Mouse (Mus musculus): ENCODE measurements at regions not wholly inside any gene's neighbourhood (a gene's known extent, or its start where the extent isn't known, plus 50 kb on each side); places are given as distances from the start of the nearest gene placed in this dataset.

- 97% methylated on average over 5 of the region's 5 CpGs for WGBS
- no peaks in the 10 kb centered on the region for H3K9me3 ChIP-seq (ENCODE audit: control insufficient read depth, low read length)
- H3K36me3 ChIP-seq (ENCODE audit: control insufficient read depth, insufficient read depth, low read length), result no peaks in the 10 kb centered on the region
- peaks cover 5% of the 10 kb centered on the region; the same call in 1 of the 2 replicates for H3K4me1 ChIP-seq (ENCODE audit: control insufficient read depth, insufficient read depth, low read length)
- no peak overlapping the region for H3K4me2 ChIP-seq (ENCODE audit: low read depth, low read length)
- ATAC-seq (ENCODE audit: low read depth), result no peak
- no peaks in the 10 kb centered on the region for H3K27me3 ChIP-seq (ENCODE audit: control insufficient read depth, insufficient read depth, low read length)
- no peak overlapping the region for H3K9ac ChIP-seq (replicated peaks; ENCODE audit: low read depth, low read length)
- no peak overlapping the region for H3K27ac ChIP-seq (ENCODE audit: low read depth, low read length)
- H3K4me3 ChIP-seq (ENCODE audit: low read depth, low read length), result no peak overlapping the region
Observed at GRCm38 (mm10) chr2:128374926-128375325, 216.1 kb upstream of the Spdye4c start.

GRCm38 (mm10) chr2:128375827-128376226 lies 215.2 kb upstream of the Spdye4c start:
- H3K4me2 ChIP-seq (ENCODE audit: low read depth, low read length), result no peak overlapping the region
- H3K27ac ChIP-seq (ENCODE audit: low read depth, low read length), result no peak overlapping the region
- H3K9me3 ChIP-seq (ENCODE audit: control insufficient read depth, low read length), result no peaks in the 10 kb centered on the region
- peaks cover 5% of the 10 kb centered on the region; the same call in 1 of the 2 replicates for H3K4me1 ChIP-seq (ENCODE audit: control insufficient read depth, insufficient read depth, low read length)
- ATAC-seq (ENCODE audit: low read depth), result no peak
- H3K9ac ChIP-seq (replicated peaks; ENCODE audit: low read depth, low read length), result no peak overlapping the region
- H3K4me3 ChIP-seq (ENCODE audit: low read depth, low read length), result no peak overlapping the region
- H3K36me3 ChIP-seq (ENCODE audit: control insufficient read depth, insufficient read depth, low read length), result no peaks in the 10 kb centered on the region
- WGBS, result 88% methylated on average over 3 of the region's 3 CpGs
- no peaks in the 10 kb centered on the region for H3K27me3 ChIP-seq (ENCODE audit: control insufficient read depth, insufficient read depth, low read length)

GRCm38 (mm10) chr2:128377176-128377575 lies 213.8 kb upstream of the Spdye4c start:
- WGBS, result 75% methylated on average over 6 of the region's 6 CpGs
- Histone ChIP-seq H3K27me3 (ENCODE audit: control insufficient read depth, insufficient read depth, low read length) (no peaks in the 10 kb centered on the region), H3K27ac (ENCODE audit: low read depth, low read length) (no peak overlapping the region)

GRCm38 (mm10) chr2:128377680-128378079 lies 213.3 kb upstream of the Spdye4c start:
- no peak overlapping the region for H3K4me3 ChIP-seq (ENCODE audit: low read depth, low read length)
- H3K9me3 ChIP-seq (ENCODE audit: control insufficient read depth, low read length), result no peaks in the 10 kb centered on the region
- H3K27me3 ChIP-seq (ENCODE audit: control insufficient read depth, insufficient read depth, low read length), result no peaks in the 10 kb centered on the region
- no peaks in the 10 kb centered on the region for H3K36me3 ChIP-seq (ENCODE audit: control insufficient read depth, insufficient read depth, low read length)
- WGBS, result 58% methylated on average over 10 of the region's 10 CpGs
- no peak overlapping the region for H3K27ac ChIP-seq (ENCODE audit: low read depth, low read length)
- no peak overlapping the region for H3K4me2 ChIP-seq (ENCODE audit: low read depth, low read length)
- H3K4me1 ChIP-seq (ENCODE audit: control insufficient read depth, insufficient read depth, low read length), result peaks cover 5% of the 10 kb centered on the region; the same call in 1 of the 2 replicates
- ATAC-seq (ENCODE audit: low read depth), result no peak
- H3K9ac ChIP-seq (replicated peaks; ENCODE audit: low read depth, low read length), result no peak overlapping the region

More at GRCm38 (mm10) chr2:128377176-128377575, 213.8 kb upstream of the Spdye4c start:
- no peaks in the 10 kb centered on the region for H3K36me3 ChIP-seq (ENCODE audit: control insufficient read depth, insufficient read depth, low read length)
- no peak overlapping the region for H3K4me2 ChIP-seq (ENCODE audit: low read depth, low read length)
- H3K4me3 ChIP-seq (ENCODE audit: low read depth, low read length), result no peak overlapping the region
- no peak overlapping the region for H3K9ac ChIP-seq (replicated peaks; ENCODE audit: low read depth, low read length)
- ATAC-seq (ENCODE audit: low read depth), result no peak; the same call in 1 of the 2 replicates
- H3K4me1 ChIP-seq (ENCODE audit: control insufficient read depth, insufficient read depth, low read length), result peaks cover 5% of the 10 kb centered on the region; the same call in 1 of the 2 replicates
- no peaks in the 10 kb centered on the region for H3K9me3 ChIP-seq (ENCODE audit: control insufficient read depth, low read length)

GRCm38 (mm10) chr2:128378456-128378855 lies 212.6 kb upstream of the Spdye4c start:
- peaks cover 5% of the 10 kb centered on the region; the same call in 1 of the 2 replicates for H3K4me1 ChIP-seq (ENCODE audit: control insufficient read depth, insufficient read depth, low read length)
- ATAC-seq (ENCODE audit: low read depth), result no peak
- no peak overlapping the region for H3K4me2 ChIP-seq (ENCODE audit: low read depth, low read length)
- 80% methylated on average over 7 of the region's 7 CpGs for WGBS
- H3K9me3 ChIP-seq (ENCODE audit: control insufficient read depth, low read length), result no peaks in the 10 kb centered on the region
- no peak overlapping the region for H3K9ac ChIP-seq (replicated peaks; ENCODE audit: low read depth, low read length)
- no peak overlapping the region for H3K27ac ChIP-seq (ENCODE audit: low read depth, low read length)
- H3K36me3 ChIP-seq (ENCODE audit: control insufficient read depth, insufficient read depth, low read length), result no peaks in the 10 kb centered on the region
- H3K4me3 ChIP-seq (ENCODE audit: low read depth, low read length), result no peak overlapping the region
- no peaks in the 10 kb centered on the region for H3K27me3 ChIP-seq (ENCODE audit: control insufficient read depth, insufficient read depth, low read length)

GRCm38 (mm10) chr2:128379151-128379550 lies 211.9 kb upstream of the Spdye4c start:
- WGBS, result 66% methylated on average over 8 of the region's 8 CpGs
- Histone ChIP-seq H3K9ac (replicated peaks; ENCODE audit: low read depth, low read length) (no peak overlapping the region), H3K9me3 (ENCODE audit: control insufficient read depth, low read length) (no peaks in the 10 kb centered on the region), H3K27ac (ENCODE audit: low read depth, low read length) (no peak overlapping the region), H3K4me1 (ENCODE audit: control insufficient read depth, insufficient read depth, low read length) (peaks cover 1% of the 10 kb centered on the region; the same call in 1 of the 2 replicates), H3K4me2 (ENCODE audit: low read depth, low read length) (no peak overlapping the region), H3K27me3 (ENCODE audit: control insufficient read depth, insufficient read depth, low read length) (no peaks in the 10 kb centered on the region), H3K4me3 (ENCODE audit: low read depth, low read length) (no peak overlapping the region), H3K36me3 (ENCODE audit: control insufficient read depth, insufficient read depth, low read length) (no peaks in the 10 kb centered on the region)
- ATAC-seq (ENCODE audit: low read depth), result no peak

GRCm38 (mm10) chr2:128379554-128379953 lies 211.5 kb upstream of the Spdye4c start:
- Histone ChIP-seq H3K27ac (ENCODE audit: low read depth, low read length) (no peak overlapping the region), H3K4me2 (ENCODE audit: low read depth, low read length) (no peak overlapping the region), H3K36me3 (ENCODE audit: control insufficient read depth, insufficient read depth, low read length) (no peaks in the 10 kb centered on the region), H3K9me3 (ENCODE audit: control insufficient read depth, low read length) (no peaks in the 10 kb centered on the region), H3K4me3 (ENCODE audit: low read depth, low read length) (no peak overlapping the region), H3K27me3 (ENCODE audit: control insufficient read depth, insufficient read depth, low read length) (no peaks in the 10 kb centered on the region), H3K9ac (replicated peaks; ENCODE audit: low read depth, low read length) (no peak overlapping the region), H3K4me1 (ENCODE audit: control insufficient read depth, insufficient read depth, low read length) (no peaks in the 10 kb centered on the region)
- ATAC-seq (ENCODE audit: low read depth), result no peak
- WGBS, result 45% methylated on average over 8 of the region's 8 CpGs

GRCm38 (mm10) chr2:128380581-128380980 lies 210.4 kb upstream of the Spdye4c start:
- Histone ChIP-seq H3K4me1 (ENCODE audit: control insufficient read depth, insufficient read depth, low read length) (no peaks in the 10 kb centered on the region), H3K9me3 (ENCODE audit: control insufficient read depth, low read length) (no peaks in the 10 kb centered on the region), H3K27me3 (ENCODE audit: control insufficient read depth, insufficient read depth, low read length) (no peaks in the 10 kb centered on the region), H3K9ac (replicated peaks; ENCODE audit: low read depth, low read length) (no peak overlapping the region), H3K4me2 (ENCODE audit: low read depth, low read length) (no peak overlapping the region), H3K36me3 (ENCODE audit: control insufficient read depth, insufficient read depth, low read length) (no peaks in the 10 kb centered on the region), H3K27ac (ENCODE audit: low read depth, low read length) (no peak overlapping the region), H3K4me3 (ENCODE audit: low read depth, low read length) (no peak overlapping the region)
- no peak for ATAC-seq (ENCODE audit: low read depth)
- 38% methylated on average over 7 of the region's 7 CpGs for WGBS

- no peak for ATAC-seq (ENCODE audit: low read depth)
- H3K27ac ChIP-seq (ENCODE audit: low read depth, low read length), result no peak overlapping the region
- 87% methylated on average over 5 of the region's 5 CpGs for WGBS
- no peaks in the 10 kb centered on the region for H3K9me3 ChIP-seq (ENCODE audit: control insufficient read depth, low read length)
- H3K9ac ChIP-seq (replicated peaks; ENCODE audit: low read depth, low read length), result no peak overlapping the region
- H3K4me3 ChIP-seq (ENCODE audit: low read depth, low read length), result no peak overlapping the region
- H3K36me3 ChIP-seq (ENCODE audit: control insufficient read depth, insufficient read depth, low read length), result no peaks in the 10 kb centered on the region
- H3K27me3 ChIP-seq (ENCODE audit: control insufficient read depth, insufficient read depth, low read length), result no peaks in the 10 kb centered on the region
- no peak overlapping the region for H3K4me2 ChIP-seq (ENCODE audit: low read depth, low read length)
- no peaks in the 10 kb centered on the region for H3K4me1 ChIP-seq (ENCODE audit: control insufficient read depth, insufficient read depth, low read length)
Observed at GRCm38 (mm10) chr2:128381684-128382205, 209.3 kb upstream of the Spdye4c start.
